Mouse (Mus musculus) olfactory bulb, adult 2 months (tissue): Measurements from ENCODE around the gene 3110082I17Rik.

Source experiments
- CTCF ChIP-seq: fragments of 200-500 bp; IDR thresholded peaks from 2 replicates; pipeline ENCODE4 v1.5.1; 2012; ENCODE audit warnings: low read depth, mild to moderate bottlenecking, low read length, moderate library complexity; ENCODE audit not compliant: insufficient read depth
- POLR2A ChIP-seq: fragments of 200-500 bp; IDR thresholded peaks from 2 replicates; pipeline ENCODE4 v1.6.1; 2012; ENCODE audit warnings: mild to moderate bottlenecking, low read depth, low read length, moderate library complexity; ENCODE audit not compliant: insufficient read depth

GRCm38 (mm10) chr5:139408511-139408910 is 51.8 kb downstream of the 3110082I17Rik start:
- TF ChIP-seq POLR2A (no peak), CTCF (no peak)
